Mouse (Mus musculus): ENCODE measurements at regions not wholly inside any gene's neighbourhood (a gene's known extent, or its start where the extent isn't known, plus 50 kb on each side); places are given as distances from the start of the nearest gene placed in this dataset.

DNA sequence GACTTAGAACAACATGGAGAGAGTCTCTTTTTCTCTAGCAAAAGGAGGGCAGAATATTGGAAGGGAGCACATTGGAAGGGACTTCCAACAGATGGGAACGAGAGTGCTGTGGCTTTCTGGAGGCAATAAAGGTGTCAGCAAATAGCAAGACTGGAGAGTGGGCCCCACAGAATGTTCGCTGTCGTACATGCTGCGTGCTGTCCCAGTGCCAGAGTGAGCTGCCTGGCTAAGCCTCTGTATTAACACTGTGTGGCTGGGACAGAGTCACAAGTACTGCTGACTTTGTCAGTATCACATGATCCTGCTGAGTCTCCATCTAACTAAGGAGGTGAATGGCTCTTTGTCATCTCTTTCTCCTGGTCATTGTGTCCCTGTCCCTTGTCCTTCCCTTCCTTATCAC is 149.9 kb downstream of the Nrip1 start:
- TF ChIP-seq CTCF (IDR thresholded peaks at IDR 0.05; ENCODE audit: borderline replicate concordance, control insufficient read depth, extremely low read depth, insufficient read depth, low read length, poor library complexity) (no peak), POLR2A (IDR thresholded peaks at IDR 0.05; ENCODE audit: control insufficient read depth, extremely low read depth, insufficient read depth, low read length, poor library complexity) (no peak)

All from thymus, adult 2 months (tissue).